Mouse (Mus musculus) macrophage (primary cell): Measurements from ENCODE around the gene Rreb1. TPM values are rescaled to one million over a fixed set of nuclear protein-coding genes. Genes with fewer than 3 reads are reported as not detected.

ENCODE experiments used
- H3K27ac ChIP-seq: fragments of 350-480 bp; formaldehyde crosslinking; 2 replicates; pipeline ENCODE4 v1.9.0; 2021
- H3K36me3 ChIP-seq: fragments of 350-480 bp; formaldehyde crosslinking; 2 replicates; pipeline ENCODE4 v1.9.0; 2021; ENCODE audit errors: inconsistent target
- H3K4me3 ChIP-seq: fragments of 350-480 bp; formaldehyde crosslinking; 2 replicates; pipeline ENCODE4 v1.9.0; 2021; ENCODE audit errors: inconsistent target
- H3K79me2 ChIP-seq: fragments of 350-480 bp; formaldehyde crosslinking; 2 replicates; pipeline ENCODE4 v1.9.0; 2021; ENCODE audit errors: inconsistent target
- WGBS: methylation state at CpG from one replicate; pipeline ENCODE4 v1.1.7; 2026; ENCODE audit warnings: inconsistent platforms; ENCODE audit not compliant: missing documents; 5-methylcytosine and 5-hydroxymethylcytosine counted together
- polyA plus RNA-seq: library from polyadenylated mRNA; stranded (reverse); fragments of 250-400 nt; gene quantifications from 3 replicates; pipeline ENCODE4 v1.2.4, GENCODE M21; 2018; ENCODE audit warnings: inconsistent platforms

Rreb1 gene
- polyA plus RNA-seq, 1 experiment from 2014 or later: 32.3 TPM

- 95% methylated on average over 9 of the region's 9 CpGs for WGBS
- peaks cover 99% of the 10 kb centered on the region for H3K79me2 ChIP-seq
Measured at GRCm38 (mm10) chr13:37799413-37799812, 21.2 kb downstream of the Rreb1 start.

DNA sequence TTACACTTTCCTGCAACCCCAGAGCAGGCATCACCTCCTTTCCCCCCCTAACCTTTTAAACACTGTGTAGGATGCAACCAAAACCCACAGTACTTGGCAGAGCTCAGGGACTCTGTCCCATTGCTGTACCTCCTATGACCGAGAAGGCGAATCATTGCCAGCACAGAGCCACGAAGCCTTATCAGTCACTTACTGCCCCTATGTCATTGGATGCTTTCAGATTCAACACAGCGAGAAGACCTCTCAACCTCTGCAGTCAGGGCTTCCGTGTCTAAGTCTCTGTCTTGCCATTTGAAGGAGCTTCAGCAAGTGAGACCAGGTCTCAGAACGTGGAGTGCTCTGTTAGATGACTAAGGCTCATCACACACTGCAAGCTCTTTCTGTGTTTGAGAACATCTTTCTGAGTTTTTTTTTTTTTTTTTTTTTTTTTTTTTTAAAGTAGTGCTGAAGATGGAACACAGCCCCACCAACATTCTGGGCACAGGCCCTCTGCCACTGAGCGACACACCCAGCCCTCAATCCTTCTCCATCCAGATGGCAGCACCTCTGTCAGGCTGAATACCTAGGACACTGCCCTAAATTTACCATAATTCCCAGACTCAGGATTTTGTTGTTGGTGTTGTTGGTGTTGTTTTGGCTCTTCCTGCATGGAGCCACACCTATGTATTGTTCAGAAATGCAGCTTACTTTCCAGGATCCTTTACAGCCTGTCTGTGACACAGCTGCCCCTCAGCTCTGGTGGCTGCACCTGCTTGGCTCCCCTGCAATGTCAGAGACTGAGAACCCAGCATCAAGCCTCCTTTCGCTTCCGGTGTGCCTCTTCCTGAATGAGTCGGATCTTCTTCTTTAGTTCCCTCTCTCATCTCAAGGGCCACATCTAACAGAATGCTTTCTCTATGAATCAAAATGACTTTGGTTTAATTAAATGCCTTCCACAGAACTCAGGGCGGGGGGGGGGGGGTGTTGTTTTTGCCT, 23.2 kb downstream of the Rreb1 start:
- H3K4me3 ChIP-seq: no peak overlapping the region
- 27% methylated on average over 10 of the region's 11 CpGs for WGBS
- H3K36me3 ChIP-seq: peaks cover 24% of the 10 kb centered on the region
- peaks cover 99% of the 10 kb centered on the region for H3K79me2 ChIP-seq
- H3K27ac ChIP-seq: no peak overlapping the region

More at GRCm38 (mm10) chr13:37799413-37799812, 21.2 kb downstream of the Rreb1 start:
- Histone ChIP-seq H3K27ac (no peak overlapping the region), H3K4me3 (no peak overlapping the region), H3K36me3 (peaks cover 33% of the 10 kb centered on the region)

DNA sequence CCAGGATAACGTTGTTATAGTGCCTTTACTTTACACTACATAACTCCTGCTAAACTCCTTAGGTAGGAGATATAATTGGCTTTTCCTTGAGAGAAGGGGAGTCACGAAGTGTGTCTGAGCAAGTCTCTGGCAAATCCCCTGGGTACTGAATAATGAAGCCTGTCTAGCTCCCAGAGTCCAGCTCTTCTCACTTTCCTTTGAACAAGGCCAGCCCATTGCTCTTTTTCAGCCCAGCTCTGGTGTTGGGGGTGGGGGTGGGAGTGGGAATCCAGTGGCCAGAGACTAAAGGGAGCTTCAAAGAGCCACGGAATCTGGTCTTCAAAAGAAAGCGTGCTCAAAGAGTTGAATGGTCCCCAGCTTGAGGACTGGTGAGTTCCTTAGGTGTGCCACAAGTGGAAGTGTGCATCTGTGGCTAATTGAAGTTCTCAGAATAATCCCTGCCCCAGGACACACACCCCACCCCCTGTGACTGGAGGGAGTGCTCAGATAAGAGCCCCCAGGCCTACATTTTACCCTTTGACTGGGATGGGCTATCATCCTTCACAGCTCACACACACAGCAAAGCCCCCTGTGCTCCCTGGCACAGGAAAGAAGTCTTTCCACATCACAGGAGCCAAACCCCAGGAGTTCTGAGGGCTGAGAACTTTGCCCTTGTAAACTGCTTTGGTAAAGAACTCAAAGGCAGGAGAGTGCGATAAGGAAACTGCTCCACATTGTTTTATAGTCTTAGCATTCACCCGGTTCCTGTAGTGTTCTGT, 24.2 kb downstream of the Rreb1 start:
- Histone ChIP-seq H3K79me2 (peaks cover 98% of the 10 kb centered on the region), H3K27ac (no peak overlapping the region), H3K4me3 (no peak overlapping the region), H3K36me3 (peaks cover 24% of the 10 kb centered on the region)
- 68% methylated on average over 6 of the region's 6 CpGs for WGBS

DNA sequence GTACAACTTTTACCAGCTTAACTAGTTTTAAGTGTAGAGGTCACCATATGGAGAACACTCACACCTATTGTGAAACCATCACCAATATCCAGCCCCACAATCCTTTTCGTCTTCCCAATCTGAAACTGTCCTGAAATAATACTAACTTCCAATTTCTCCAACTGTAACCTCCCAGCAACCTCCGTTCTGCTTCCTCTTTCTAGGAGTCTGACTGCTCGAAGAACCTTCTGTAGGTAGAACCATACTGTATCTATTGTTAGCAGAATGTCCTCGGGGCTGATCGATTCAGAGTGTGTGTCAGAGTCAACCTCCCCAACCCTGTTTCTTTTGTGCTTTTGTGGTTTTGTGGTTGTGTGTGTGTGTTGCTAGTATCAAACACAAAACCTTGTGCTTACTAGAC, 25.0 kb downstream of the Rreb1 start:
- peaks cover 26% of the 10 kb centered on the region for H3K36me3 ChIP-seq
- 10% methylated on average over 5 of the region's 5 CpGs for WGBS
- H3K27ac ChIP-seq: no peak overlapping the region
- H3K79me2 ChIP-seq: peaks cover 97% of the 10 kb centered on the region
- H3K4me3 ChIP-seq: no peak overlapping the region

DNA sequence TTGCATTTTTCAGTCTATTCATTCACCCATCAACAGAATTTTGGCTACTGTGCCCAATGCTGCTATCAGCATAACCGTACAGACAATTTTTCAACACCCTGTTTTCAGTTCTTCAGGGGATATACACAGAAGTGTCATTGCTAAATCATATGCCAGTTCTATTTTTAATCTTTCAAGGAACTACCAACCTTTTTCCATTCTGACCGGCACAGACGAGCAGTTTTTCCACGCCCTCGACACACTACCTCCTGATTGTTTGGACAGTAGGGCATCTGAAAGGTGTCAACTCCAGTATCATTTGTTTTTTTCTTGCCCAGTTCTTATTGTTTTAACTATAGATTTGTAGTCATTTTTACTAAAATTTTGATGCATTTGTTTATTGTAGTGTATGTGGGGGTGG, 25.8 kb downstream of the Rreb1 start:
- WGBS: 52% methylated on average over 5 of the region's 5 CpGs
- Histone ChIP-seq H3K79me2 (peaks cover 97% of the 10 kb centered on the region), H3K4me3 (no peak overlapping the region), H3K27ac (no peak overlapping the region), H3K36me3 (peaks cover 25% of the 10 kb centered on the region)

- Histone ChIP-seq H3K27ac (no peak overlapping the region), H3K36me3 (peaks cover 57% of the 10 kb centered on the region; the same call in 1 of the 2 replicates), H3K79me2 (peaks cover 95% of the 10 kb centered on the region; the same call in 1 of the 2 replicates), H3K4me3 (no peak overlapping the region)
- 90% methylated on average over 9 of the region's 9 CpGs for WGBS
Measured at GRCm38 (mm10) chr13:37815001-37815400, 36.8 kb downstream of the Rreb1 start.

GRCm38 (mm10) chr13:37816736-37817135, 38.5 kb downstream of the Rreb1 start:
- H3K79me2 ChIP-seq: peaks cover 96% of the 10 kb centered on the region; the same call in 1 of the 2 replicates
- H3K4me3 ChIP-seq: no peak overlapping the region
- no peak overlapping the region for H3K27ac ChIP-seq
- 95% methylated on average over 5 of the region's 5 CpGs for WGBS
- H3K36me3 ChIP-seq: peaks cover 58% of the 10 kb centered on the region; the same call in 1 of the 2 replicates

DNA sequence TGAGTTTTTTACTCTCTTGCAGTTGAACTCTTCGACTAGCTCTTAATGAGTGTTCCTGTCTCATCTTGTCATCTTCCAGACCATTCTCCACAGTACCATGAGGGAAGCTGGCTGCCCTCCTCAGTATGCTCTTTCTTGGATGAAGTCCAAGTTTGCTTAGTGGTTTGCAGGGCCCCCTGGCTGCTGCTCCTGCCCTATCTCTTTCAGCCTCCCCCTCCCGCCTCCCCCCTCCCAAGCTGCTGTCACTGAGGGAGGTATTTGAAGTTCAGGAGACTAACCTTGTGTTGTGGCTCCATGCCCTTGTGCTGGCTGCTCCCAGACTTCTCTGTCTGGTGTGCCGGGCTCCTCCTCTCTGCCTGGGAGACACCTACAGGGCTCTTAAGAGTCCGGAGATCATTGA, 43.2 kb downstream of the Rreb1 start:
- Histone ChIP-seq H3K79me2 (peaks cover 85% of the 10 kb centered on the region; the same call in 1 of the 2 replicates), H3K27ac (no peak overlapping the region), H3K36me3 (peaks cover 37% of the 10 kb centered on the region; the same call in 1 of the 2 replicates), H3K4me3 (no peak overlapping the region)
- 54% methylated on average over 4 of the region's 4 CpGs for WGBS

- Histone ChIP-seq H3K27ac (no peak overlapping the region), H3K79me2 (peaks cover 81% of the 10 kb centered on the region), H3K36me3 (peaks cover 24% of the 10 kb centered on the region; the same call in 1 of the 2 replicates), H3K4me3 (no peak overlapping the region)
- 76% methylated on average over 4 of the region's 4 CpGs for WGBS
Measured at GRCm38 (mm10) chr13:37824331-37824920, 46.2 kb downstream of the Rreb1 start.

- Histone ChIP-seq H3K79me2 (peaks cover 81% of the 10 kb centered on the region), H3K36me3 (peaks cover 17% of the 10 kb centered on the region; the same call in 1 of the 2 replicates), H3K4me3 (peak overlapping the region; percentile 41; the same call in 1 of the 2 replicates), H3K27ac (no peak overlapping the region)
- 21% methylated on average over 27 of the region's 27 CpGs for WGBS
Measured at GRCm38 (mm10) chr13:37824956-37825645, 46.9 kb downstream of the Rreb1 start.

- peaks cover 81% of the 10 kb centered on the region for H3K79me2 ChIP-seq
- peaks cover 10% of the 10 kb centered on the region; the same call in 1 of the 2 replicates for H3K36me3 ChIP-seq
- 2% methylated on average over 42 of the region's 43 CpGs for WGBS
- peak overlapping the region; percentile 41 for H3K4me3 ChIP-seq
- H3K27ac ChIP-seq: peak overlapping the region; percentile 33; the same call in 1 of the 2 replicates
Measured at GRCm38 (mm10) chr13:37825646-37826280, 47.6 kb downstream of the Rreb1 start.

DNA sequence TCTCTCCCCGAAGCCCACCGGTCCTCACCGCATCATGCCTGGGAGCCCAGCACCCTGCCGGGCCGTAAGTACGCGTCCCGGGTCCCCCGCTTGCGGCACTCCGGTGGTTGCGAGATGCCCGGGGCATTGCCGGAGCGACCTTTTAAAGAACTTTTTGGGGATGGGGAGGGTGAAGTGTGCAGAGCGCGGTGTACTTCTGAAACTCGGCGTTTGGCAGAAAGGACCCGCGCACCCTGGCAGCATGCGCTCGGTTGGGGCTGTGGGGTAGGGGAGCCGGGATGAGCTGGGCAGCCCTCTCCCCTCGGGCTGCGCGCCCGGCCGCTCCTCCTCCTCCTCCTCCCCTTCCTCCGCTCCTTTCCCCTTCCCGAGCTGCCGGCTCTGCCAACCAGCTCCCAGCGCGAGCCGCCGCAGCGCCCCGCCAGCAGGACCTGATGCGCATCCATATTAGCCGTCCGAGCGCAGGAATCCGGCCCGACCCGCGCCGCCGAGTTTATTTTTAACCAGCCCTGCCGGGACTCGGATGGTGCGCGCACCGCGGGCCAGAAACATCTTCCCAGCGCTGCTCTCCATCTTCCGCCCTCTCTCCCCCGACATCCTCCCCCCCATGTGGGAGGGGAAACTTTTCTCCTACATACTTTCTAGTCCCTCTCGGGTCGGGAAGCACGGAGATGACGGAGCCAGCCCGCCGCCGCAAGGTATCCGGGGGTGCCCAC, 48.2 kb downstream of the Rreb1 start:
- H3K79me2 ChIP-seq: peaks cover 81% of the 10 kb centered on the region
- WGBS: under 1% methylated on average over 60 of the region's 65 CpGs
- H3K4me3 ChIP-seq: peak overlapping the region; percentile 41
- H3K27ac ChIP-seq: peak overlapping the region; percentile 34; the same call in 1 of the 2 replicates
- H3K36me3 ChIP-seq: peaks cover 4% of the 10 kb centered on the region; the same call in 1 of the 2 replicates

GRCm38 (mm10) chr13:37826994-37827262, 48.7 kb downstream of the Rreb1 start:
- H3K4me3 ChIP-seq: peak overlapping the region; percentile 41
- under 1% methylated on average over 36 of the region's 36 CpGs for WGBS
- H3K79me2 ChIP-seq: peaks cover 81% of the 10 kb centered on the region
- H3K27ac ChIP-seq: 0 out of 2 replicates have a peak overlapping the region, but pooled peaks have one; percentile 34
- H3K36me3 ChIP-seq: no peaks in the 10 kb centered on the region
